Mouse (Mus musculus) neutrophil, adult 5-6 weeks (primary cell): ENCODE measurements around the gene Bend3. TPM values are rescaled to one million over a fixed set of nuclear protein-coding genes. Genes with fewer than 3 reads are reported as not detected.
"Not testable (repeated sequence)": the region's sequence is repeated elsewhere in the genome, so short reads cannot be mapped to it uniquely, and the experiment has no call there.

Experiments used
- ATAC-seq: fragments of 151-379, 151-347 bp; 2 replicates; pipeline ENCODE4 v1.8.0; 2017; ENCODE audit warnings: mild to moderate bottlenecking, moderate TSS enrichment; ENCODE audit not compliant: insufficient number of reproducible peaks, poor library complexity, low FRiP score, severe bottlenecking; ENCODE audit errors: extremely low read depth
- total RNA-seq: library from RNA; stranded (forward); fragments of 200-1000 nt; gene quantifications from 2 replicates; pipeline ENCODE4 v1.2.3, GENCODE M21; 2017

Bend3 gene
- total RNA-seq, 1 experiment from 2014 or later: 1.4 TPM

GRCm38 (mm10) chr10:43517836-43518235, 39.2 kb downstream of the Bend3 start:
- no peak for ATAC-seq

DNA sequence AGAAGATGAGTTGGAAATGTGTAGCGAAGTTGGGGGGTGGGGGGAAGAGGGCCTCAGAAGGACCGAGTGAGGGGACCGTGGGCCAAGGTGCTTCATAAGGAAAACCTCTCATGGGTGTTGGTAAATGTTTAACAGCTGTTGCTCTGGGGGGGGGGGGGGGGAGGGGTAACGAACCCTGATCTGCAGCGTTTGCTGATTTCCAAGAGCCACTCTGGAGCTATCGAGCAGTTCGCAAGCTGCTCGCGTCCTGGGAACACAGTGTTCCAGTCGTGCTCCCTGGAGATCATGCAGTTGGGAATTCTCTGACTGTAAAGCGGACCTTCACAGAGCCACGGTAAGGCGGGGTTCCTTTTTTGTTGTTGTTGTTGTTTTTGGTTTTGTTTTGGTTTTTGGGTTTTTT, 39.7 kb downstream of the Bend3 start:
- no peak for ATAC-seq

GRCm38 (mm10) chr10:43519977-43520376, 41.3 kb downstream of the Bend3 start:
- ATAC-seq: no peak

- ATAC-seq: not testable (repeated sequence)
Measured at GRCm38 (mm10) chr10:43523931-43524330, 45.3 kb downstream of the Bend3 start, which contains the start of gene Gm9803. Gene Gm9803 (plus strand): TSS chr10:43524084.

- ATAC-seq: no peak
Measured at GRCm38 (mm10) chr10:43527283-43528269, 48.9 kb downstream of the Bend3 start.

DNA sequence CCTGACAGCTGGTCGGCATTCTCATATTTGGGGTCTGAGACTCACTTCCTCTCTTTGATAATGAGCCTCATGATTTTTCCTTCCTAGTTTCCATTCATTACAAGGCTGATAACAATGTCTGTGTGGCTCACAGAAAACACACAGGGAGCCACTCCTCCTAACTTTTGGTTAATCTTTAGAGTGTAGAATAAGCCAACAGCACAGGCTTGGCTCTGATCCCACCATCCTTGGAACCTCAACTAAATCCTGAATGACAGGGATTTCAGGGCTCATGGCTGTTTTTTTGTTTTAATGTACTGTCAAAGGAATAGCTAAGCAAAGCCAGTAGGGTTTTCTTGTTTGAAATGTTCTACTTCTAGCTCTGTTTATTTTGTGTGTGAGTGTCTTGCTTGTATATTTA, 55.8 kb downstream of the Bend3 start:
- no peak for ATAC-seq

DNA sequence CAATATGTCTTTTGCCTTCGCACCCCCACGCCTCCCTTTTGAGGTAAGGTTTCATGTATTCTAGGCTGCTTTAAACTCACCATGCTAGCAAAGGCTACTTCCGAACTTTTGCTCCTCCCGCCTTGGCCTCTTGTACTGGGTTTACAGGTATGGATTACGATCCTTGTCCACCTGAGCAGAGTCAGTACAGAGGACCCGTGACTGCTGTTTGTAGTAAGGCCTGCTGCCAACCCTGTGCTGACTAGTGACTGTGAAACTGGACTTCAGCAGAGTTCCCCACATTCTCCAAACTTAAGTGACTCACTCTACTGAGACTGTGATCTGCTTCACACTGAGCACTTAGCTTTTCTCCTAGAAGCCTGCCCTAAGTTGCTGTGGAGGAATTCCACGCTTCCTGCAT, 59.0 kb downstream of the Bend3 start:
- ATAC-seq: no peak

DNA sequence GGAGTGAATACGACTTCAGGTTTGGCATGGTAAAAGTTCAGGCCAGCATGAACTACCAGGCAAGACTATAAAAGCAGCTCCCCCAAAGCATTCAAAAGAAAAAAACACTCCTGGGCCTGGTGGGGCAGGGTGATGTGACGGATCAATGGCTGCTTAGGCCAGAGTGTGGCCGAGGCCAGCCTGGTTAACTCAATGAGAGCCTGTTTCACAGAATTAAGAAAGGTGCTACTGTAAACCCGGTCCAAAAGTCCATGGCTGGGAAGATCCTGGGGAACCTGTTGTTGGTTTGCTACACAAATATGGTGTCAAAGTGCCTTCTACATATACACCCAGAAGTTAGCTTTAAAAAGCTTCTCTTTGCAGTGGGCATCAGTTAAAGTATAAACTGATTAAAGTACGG, 60.2 kb downstream of the Bend3 start:
- ATAC-seq: no peak

DNA sequence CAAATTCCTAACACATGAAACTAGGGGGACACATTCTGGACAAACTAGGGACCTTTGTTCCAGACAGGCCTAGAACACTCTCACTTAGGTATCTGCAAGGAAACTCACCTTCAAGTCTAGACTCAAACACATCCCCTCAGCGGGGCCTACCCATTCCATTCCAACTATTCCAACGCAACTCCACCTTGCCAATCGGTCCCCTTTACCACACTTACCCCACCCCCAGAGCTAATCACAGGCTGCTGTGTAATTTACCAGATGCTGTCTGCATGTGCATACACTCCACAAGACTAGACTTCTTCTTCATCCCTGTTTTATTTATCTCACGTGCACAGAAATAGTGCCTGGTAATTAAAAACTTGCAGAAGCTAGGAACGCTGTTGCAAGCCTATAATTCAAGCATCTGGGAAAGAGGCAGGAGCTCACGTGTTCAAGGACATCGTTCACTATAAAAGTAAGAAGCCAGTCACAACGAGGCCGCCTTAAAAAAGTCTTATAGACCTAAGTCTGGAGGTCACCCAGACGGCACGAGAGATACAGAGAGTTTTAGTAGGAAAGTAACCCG, 61.2 kb downstream of the Bend3 start:
- ATAC-seq: no peak

GRCm38 (mm10) chr10:43540442-43541152, 62.0 kb downstream of the Bend3 start, which contains the start of gene 1700021F05Rik:
Gene 1700021F05Rik (minus strand): TSS chr10:43540994.
- ATAC-seq: peak; percentile 98

- ATAC-seq: no peak
Measured at GRCm38 (mm10) chr10:43541153-43541544, 62.5 kb downstream of the Bend3 start.

DNA sequence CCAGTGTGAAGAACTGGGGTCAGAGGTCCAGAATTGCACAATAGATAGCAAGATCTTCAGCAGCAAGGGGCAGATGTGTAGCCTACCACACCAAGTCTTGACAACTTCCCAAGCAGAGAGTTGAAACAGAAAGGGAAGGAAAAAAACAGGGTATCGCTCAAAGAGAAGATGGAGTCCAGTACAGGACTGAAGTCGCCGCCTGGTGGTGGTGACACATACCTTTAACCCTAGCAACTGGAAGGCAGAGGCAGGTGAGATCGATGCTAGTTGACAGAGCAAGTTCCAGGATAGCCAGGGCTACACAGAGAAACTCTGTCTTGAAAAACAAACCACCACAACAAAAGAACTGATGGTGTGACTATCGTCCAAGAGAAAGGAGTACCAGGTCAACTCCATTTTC, 70.8 kb downstream of the Bend3 start:
- no peak for ATAC-seq

GRCm38 (mm10) chr10:43550923-43551322, 72.3 kb downstream of the Bend3 start:
- ATAC-seq: no peak

DNA sequence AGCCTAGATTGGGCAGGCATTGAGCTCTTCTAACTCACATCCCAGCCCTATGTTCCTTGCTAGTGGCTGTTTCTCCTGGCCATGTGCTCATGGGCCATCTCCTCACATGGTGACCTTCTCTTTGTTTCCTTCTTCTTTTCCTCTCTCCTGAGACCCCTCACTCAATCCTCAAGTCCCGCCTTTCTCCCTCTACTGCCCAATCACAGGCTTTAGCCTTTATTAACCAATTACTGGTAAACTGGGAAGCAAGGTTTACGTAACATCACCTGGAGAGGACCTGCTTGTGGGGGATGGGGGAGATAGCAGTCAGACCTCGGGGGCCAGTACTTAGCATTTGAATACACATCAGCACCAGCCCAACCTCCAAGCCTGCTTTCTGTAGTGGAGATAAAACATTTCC, 72.8 kb downstream of the Bend3 start:
- ATAC-seq: no peak

DNA sequence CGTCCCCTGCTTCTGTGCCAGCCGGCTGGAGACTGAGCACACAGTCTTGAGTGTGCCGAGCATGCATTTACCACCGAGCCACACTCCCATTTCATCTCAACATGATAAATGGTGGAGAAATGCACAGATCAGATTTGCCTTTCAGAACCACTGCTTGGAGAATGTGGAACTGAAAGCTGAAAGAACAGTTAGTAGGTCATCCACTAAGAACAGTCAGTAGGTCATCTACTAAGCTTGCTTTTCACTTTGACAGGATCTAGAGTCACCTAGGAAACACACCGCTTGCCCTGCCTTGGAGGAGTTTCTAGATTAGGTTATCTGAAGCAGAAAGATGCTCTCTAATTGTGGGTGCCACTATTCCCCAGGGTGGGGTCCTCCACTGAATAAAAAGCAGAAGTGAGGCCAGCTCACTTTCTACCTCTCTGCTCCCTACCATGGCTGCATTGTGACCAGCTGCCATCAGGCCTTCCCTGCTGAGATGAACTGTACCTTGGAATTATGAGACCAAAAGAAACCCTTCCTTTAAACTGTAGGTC, 79.1 kb downstream of the Bend3 start:
- peak; percentile 71 for ATAC-seq

DNA sequence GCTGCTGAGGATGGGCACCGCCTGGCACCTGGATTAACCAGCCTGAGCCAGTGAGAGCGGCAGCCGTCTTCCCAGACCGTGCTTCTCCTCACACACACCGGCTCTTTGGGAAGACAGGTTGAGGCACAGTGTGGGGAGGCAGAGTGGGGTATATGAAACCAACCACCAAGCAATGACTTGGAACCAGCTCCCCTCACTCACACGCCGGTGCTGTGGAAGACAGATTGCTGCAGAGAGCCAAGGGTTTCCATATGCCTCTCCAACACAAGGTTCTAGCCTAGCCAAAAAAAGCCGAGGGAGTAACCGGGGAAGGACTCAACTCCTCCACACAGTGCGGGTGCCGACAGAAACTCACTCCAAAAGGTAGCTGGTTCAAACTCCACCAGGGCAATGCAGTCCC, 80.7 kb downstream of the Bend3 start:
- ATAC-seq: 0 out of 2 replicates have a peak, but pooled peaks have one; percentile 6

DNA sequence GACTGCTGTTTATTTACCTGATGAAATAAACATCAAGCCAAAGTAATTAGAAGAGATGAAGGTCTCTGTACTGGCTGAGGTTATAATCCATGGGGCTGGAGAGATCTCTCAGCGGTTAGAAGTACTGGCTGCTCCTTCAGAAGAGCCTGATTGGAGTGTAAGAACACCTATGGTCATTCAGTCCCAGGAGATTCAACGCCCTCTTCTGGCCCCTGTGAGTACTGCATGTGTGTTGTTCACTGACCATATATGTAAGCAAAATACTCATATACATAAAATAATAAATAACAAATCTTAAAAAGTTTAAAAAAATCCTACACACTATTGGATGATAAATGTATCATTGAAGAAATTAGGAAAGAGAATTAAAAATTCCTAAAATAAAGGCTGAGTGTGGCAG, 82.1 kb downstream of the Bend3 start:
- ATAC-seq: no peak

DNA sequence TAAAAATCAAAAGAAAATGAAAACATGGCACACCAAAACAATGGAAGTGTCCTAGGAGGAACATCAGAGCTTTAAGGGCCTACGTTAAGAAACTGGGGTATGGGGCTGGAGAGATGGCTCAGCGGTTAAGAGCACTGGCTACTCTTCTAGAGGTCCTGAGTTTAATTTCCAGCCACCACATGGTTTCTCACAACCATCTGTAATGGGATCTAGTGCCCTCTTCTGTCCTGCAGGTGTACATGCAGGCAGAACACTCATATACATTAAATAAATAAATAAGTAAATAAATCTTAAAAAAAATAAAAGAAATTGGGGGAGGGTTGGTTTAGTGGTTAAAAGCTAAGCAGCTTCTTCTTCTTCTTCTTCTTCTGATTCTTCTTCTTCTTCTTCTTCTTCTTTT, 82.7 kb downstream of the Bend3 start:
- ATAC-seq: no peak
